Mouse (Mus musculus): ENCODE measurements at regions not wholly inside any gene's neighbourhood (a gene's known extent, or its start where the extent isn't known, plus 50 kb on each side); places are given as distances from the start of the nearest gene placed in this dataset.

GRCm38 (mm10) chr12:37015474-37016248 lies 92.7 kb upstream of the Meox2 start:
- TF ChIP-seq CTCF (IDR thresholded peaks at IDR 0.05; ENCODE audit: low read depth) = no peak
- TF ChIP-seq EP300 (IDR thresholded peaks at IDR 0.05; ENCODE audit: low read depth) = peak; percentile 74; the same call in 1 of the 2 replicates
